Mouse (Mus musculus) neural tube, embryonic 10.5 days (tissue): ENCODE measurements around the gene Ccdc40.

Source experiments
- DNase-seq: peaks from one replicate; pipeline ENCODE4 v3.0.0-alpha.2; 2017; ENCODE audit warnings: low spot score; ENCODE audit errors: extremely low spot score

Ccdc40 gene

GRCm38 (mm10) chr11:119228091-119228781 lies at the start of gene Ccdc40, which contains the start of gene Tbc1d16:
Gene Ccdc40 (plus strand): TSS chr11:119228572.
Gene Tbc1d16 (minus strand): TSS chr11:119228499.
- DNase-seq, result peak; percentile 84

DNA sequence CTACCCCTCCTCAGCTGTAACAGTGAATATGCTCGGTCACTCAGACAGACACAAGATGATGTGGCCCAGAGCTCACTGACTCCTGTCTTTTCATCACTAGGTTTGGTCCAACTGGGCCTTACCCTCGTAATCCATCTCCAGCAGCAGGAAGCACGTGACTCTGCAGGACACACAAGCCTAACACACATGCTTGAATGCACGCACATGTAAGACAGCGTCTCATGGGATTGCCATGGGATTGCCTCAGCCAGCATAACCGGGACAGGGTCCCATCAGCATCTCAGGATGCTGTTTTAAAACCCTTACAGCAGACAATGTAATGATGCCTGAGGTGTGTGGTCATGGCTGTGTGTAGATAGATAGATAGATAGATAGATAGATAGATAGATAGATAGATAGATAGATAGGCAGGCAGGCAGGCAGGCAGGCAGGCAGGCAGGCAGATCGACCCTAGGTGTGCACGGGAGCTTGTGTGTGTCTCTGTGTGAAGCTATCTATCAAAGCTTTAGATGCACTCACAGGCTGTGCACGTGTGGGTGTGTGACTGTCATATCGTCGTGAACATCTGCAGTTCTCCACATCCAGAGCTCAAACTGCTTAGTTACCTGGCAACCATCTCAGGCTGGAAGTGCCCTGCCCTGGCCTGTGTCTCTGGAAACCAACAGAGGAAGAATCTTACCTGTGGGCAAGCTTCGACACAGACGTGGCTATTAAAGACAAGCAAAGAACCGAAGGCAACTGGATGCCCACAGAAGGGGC lies 47.4 kb upstream of the Ccdc40 start:
- no peak for DNase-seq

GRCm38 (mm10) chr11:119181861-119182395 lies 46.4 kb upstream of the Ccdc40 start:
- no peak for DNase-seq

DNA sequence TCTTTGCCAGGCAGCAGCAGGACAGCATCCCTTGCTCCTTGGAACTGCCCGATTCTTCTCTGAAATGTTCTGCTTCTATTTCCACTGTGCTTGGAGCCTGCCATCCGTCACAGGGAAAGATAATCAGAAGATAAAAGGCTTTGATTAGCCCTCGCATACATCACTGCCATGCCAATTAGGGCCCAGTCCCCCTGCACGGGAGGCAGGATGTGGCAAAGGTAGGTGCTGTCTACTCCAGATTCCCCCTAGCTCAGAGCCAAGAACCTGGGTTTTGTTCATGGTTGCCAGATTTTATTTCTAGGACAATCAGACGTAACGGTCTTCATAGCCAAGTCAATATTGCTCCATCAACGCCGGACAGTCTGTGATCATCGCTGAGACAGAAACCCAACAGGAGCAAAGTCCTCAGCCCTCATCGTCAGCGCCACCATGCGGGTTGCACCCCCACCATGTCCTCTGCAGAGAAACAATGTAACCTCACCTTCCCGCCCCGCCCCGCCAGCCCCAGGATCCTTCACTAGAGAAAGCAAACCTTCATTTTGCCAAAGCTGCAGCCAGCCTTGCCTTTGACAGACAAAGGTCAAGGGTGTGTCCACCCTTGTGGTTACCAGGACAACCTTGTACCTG lies 44.6 kb upstream of the Ccdc40 start:
- no peak for DNase-seq

DNA sequence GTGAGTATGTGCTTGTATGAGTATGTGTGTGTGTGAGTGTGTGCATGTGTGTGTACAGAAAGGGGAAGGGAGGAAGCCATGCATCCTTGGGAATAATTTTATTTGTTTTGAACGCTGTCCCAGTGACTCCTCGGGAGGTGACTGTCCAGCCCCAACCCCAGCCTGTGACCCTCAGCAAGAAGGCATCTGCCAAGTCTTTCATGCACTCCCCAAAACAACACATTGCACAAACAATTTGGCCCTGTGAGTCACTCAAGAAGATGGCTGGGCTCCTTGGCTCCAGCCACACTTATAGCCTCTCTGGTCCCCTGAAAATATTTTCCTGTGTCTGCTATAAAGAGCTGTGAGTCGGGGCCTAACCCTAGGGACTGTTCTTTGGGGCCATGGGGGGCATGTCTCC lies 42.0 kb upstream of the Ccdc40 start:
- DNase-seq, result no peak

GRCm38 (mm10) chr11:119186989-119187799 lies 41.2 kb upstream of the Ccdc40 start:
- peak; percentile 79 for DNase-seq

DNA sequence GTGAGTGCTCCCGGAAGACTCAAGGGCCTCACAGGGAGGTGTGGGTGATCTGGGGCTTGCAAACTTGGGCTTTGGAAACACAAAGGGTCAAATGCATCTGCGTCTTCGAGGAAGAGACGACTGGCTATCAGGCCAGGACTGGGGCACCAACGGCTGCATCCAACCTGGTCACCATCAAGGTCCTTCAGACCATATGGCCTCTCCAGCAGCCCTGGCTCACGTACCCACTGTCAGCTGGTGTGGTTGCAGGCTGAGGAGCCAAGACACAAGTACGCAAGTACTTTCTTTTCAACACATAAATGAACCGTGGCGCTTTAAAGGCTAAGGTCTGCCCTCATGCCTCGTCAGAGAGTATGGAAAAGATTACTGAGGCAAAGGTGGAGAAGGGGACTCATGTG lies 40.6 kb upstream of the Ccdc40 start:
- no peak for DNase-seq

DNA sequence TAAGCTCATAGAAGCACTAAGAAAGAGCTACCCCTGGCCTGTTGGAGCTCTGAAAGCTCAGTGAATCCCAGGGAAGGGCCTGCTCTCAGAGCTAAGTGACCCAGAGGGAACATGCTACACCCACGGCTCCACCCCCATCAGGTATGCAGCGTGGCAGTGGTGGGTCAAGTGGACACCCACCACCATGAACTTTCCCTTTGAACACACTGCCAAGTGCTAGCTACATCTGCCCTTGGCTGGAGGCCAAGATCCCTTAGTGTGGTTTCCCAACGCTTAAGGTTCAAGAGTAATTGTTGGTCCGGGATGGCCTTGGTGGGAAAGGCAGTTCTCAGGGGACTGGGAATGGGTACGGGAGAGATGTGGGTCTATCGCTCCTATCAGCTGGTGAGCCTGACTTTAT lies 40.0 kb upstream of the Ccdc40 start:
- DNase-seq, result no peak

GRCm38 (mm10) chr11:119189319-119189718 lies 39.1 kb upstream of the Ccdc40 start:
- DNase-seq, result no peak

GRCm38 (mm10) chr11:119190498-119190897 lies 37.9 kb upstream of the Ccdc40 start:
- peak; percentile 60 for DNase-seq

GRCm38 (mm10) chr11:119191606-119192081 lies 36.7 kb upstream of the Ccdc40 start:
- no peak for DNase-seq

DNA sequence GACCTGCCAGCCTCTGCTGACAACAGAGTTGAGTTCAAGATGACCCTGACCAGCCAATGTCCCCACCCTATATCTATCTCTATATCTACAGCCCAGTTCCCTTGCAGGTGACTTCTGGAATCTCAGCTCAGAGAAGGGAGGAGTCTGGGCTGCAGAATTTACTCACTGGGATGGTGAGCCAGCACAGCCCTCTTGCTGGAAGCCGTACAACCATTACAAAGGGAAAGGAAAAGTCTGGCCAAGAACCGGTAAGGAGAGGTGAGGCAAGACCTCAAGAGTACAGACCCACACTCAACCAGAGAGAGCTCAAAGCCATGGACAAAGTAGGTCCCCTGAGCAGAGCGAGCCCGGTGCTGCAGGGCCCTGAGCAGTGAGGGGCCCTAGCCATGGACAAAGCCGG lies 36.2 kb upstream of the Ccdc40 start:
- no peak for DNase-seq

DNA sequence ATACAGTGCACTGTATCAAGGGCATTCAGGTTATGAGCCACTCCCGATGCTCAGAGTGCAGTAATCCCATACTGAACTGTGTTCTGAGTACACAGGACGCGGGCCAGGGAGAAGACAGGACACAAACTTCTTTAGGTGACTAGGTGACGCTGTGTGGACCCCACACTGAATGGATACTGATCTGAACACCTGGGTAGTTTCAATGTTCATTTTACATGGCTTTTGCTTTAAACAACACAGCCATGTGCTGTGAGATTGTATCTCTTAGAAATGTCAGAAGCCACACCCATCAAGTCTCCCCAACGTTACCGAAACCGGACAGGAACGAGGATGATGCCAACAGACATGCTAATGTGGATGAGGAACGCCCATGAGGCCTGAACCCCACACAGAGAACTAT lies 35.8 kb upstream of the Ccdc40 start:
- DNase-seq, result no peak

DNA sequence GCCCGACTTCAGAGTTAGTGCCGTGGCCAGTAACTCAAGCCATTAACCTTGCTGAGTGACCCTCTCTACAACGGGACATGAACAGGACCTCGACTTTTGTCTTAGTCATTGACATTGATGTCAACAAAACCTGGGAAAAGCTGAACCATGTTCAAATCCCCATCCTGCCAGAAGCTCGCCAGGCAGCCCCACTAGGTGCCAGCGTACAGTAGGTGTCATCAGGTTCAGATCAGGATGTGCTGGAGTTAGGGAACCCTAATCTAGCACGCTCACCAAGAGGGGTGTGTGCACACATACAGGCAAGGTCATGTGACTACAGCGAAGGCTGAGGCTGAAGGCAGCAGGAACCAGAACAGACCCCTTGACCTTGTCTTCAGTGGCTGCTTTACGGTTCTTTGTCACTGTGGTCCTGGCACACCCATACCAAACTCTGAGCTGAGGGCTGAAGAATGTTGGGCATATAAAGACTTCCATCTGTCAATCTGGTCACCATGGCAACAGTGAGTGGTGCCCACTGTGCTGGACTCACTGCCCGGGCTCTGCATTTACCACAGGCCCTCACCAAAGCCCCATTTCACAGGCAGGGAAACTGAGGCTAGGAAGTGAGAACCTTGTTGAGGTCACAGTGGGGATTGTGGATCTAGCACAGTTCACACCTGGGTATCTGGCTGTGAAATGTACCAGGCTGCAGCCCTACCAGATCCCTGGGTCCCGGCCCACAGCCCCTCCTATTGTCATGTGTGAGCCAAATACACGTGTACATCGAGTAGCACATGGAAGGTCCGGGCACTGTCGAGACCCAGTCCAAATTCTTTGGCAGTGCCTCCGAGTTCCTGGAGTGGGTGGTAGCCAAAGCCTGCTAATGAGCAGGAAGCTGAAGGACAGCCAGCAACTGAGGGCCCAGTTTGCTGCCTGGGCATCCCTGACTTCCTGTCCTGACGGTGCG lies 30.5 kb upstream of the Ccdc40 start:
- no peak for DNase-seq

DNA sequence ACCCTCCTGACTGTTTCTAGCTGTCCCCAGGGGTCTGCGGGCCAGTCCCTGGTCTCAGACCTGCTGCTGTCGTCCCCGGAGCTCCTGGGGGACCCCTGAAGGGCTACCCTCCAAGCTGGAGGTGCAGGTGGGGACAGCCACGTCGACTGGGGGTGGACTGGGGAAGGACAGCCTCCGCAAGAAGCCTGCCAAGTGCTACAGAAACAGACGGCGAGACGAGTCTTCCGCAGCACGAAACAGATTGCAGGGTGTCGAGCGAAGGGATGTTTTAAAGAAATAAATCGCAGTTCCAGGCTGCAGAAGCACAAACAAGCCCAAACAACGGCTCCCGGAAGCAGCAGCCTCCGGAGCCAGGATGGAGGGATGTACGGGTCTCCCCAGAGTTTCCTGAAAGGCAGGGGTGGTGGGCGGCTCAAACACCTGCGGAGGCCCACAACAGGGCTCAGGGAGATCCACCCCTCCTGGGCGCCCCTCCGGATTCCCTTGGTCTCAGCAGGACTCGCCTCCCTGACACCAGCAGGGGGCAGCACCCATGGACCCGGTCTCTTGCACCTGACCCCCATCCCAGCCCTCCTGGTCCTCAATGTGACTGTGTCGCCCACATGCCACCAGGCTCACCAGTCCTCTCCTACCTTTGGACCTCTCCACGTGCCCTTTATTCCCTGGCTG lies 29.7 kb upstream of the Ccdc40 start:
- DNase-seq, result no peak

DNA sequence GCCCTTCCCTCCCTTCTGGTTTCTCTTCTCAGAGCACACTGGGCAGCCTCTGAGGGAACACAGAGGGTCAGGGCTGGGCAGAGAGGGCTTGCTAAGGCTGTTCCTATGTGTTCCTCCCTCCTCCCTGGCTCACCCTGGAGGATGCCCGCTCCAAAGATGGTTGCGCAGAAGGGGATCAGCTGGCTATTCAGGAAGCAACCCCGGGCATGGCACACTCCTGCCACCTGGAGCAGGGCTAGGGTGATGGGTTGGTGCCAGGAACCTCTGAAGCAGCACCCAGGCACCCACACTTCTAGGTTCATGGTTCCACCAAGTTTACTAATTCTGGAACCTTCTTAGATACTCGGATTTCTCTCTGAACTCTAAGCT lies 29.2 kb upstream of the Ccdc40 start:
- DNase-seq, result no peak

GRCm38 (mm10) chr11:119203423-119203822 lies 24.9 kb upstream of the Ccdc40 start:
- DNase-seq, result peak; percentile 61

DNA sequence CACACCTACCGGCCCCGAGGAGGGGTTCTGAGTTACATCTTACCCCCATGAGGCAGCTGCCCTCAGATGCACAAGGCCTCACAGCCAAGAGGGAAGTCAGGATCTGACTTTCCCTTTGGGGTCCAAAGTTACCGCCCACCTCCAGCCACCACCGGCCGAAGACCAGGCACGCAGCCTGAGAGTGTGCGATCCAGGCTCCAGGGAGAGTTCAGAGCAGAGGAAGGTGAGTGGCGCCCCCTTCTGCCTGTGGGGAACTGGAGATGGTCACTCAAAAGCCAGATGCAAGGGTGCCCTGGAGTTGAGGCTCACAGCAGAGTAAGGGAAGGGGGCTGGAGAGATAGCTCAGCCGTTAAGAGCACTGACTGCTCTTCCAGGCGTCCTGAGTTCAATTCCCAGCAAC lies 22.6 kb upstream of the Ccdc40 start:
- no peak for DNase-seq

DNA sequence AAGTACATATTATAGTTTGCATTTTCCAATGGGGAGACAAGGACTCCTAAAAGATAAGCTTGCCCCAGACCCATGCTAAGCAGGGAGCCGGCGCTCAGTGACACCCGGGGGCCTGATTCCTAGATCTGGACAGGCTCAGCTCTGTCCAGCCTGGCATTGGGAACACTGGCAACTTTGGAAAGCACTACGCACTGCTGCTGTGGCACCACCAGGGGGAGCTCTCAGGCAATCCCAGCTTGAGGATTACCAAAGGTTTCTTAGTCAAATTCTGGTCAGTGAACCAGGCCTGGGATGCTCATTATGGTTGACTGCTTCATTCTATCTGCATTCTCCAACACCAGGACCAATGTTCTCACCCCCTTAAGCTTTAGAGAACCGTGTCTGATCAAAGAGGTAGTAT lies 21.8 kb upstream of the Ccdc40 start:
- peak; percentile 76 for DNase-seq

DNA sequence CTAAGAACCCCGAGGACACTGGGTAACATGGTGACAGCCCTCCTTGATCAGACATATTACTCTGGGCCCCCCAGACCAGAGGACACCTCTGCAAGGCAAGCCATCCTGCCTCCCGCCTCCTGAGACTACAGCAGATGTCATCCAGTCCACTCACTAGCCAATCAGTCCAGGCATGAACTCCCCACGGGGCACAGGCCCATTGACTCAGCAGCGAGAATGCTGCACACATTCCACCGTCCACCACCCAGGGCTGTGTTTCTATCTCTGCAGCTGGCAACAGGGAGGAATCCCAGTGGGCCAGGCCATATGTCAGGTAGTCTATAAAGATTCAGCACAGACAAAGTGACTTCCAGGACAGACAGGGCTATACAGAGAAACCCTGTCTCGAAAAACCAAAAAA lies 20.4 kb upstream of the Ccdc40 start:
- DNase-seq, result no peak
